Mouse (Mus musculus): ENCODE results near the gene Csf2ra. TPM values are rescaled to one million over a fixed set of nuclear protein-coding genes. Genes with fewer than 3 reads are reported as not detected.
"Not testable (repeated sequence)": the region's sequence is repeated elsewhere in the genome, so short reads cannot be mapped to it uniquely, and the experiment has no call there.

Gene Csf2ra
- polyA plus RNA-seq, 1 experiment from 2014 or later = 9.0 TPM

DNA sequence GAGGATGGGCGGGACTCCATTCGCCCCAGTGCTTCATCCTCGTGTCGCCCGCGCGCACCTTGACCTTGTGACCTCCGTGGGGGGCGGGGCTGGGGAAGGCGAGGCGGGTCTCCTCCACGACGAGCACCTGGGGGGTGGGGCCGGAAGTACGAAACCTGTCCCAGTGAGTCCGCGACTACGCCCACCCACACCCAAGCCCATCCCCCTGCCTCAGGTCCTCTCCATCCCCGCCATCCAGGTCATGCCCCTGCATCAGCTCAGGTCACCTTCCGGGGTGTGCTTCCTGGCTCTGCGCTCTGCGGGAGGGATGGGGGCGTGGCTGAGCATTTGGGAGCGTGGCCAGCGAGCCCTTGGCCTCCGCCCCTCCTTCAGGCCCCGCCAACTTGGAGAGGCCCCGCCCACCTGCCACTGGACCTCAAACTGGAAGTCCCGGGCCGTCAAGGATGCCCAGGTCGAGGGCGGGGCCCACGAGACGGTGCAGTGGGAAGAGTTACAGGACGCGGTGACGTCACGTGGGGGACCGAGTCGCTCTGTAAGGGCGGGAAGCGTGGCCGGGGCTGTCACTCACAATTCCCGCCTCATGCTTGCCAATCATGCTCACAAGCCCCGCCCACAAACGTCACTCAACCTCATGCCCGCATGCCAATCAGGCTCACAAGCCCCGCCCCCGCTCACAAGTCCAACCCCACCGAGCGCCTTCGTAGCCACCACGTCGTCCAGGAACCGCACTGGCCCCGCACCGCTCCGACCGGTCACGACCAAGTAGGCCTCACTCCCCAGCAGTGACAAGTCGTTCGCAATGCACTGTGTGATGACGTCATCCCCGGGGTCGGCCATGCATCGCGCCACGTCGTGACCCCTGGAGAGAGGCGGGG, 2.5 kb downstream of the Csf2ra start:
- 0 out of 2 replicates have a peak overlapping the region, but pooled peaks have one; percentile 58 for H3K9ac ChIP-seq (ENCODE audit: low read length)
- H3K4me3 ChIP-seq (ENCODE audit: low read depth, low read length) = peak overlapping the region; percentile 51
- no peaks in the 10 kb centered on the region for H3K9me3 ChIP-seq (ENCODE audit: control insufficient read depth, low read length)
- no peak for TF ChIP-seq CTCF (IDR thresholded peaks at IDR 0.05; ENCODE audit: low read depth)
- no peak for TF ChIP-seq EP300 (optimal IDR thresholded peaks at IDR 0.05)
- H3K36me3 ChIP-seq (ENCODE audit: control insufficient read depth, insufficient read depth, low read length) = no peaks in the 10 kb centered on the region
- DNase-seq (ENCODE audit: low spot score) (peak; percentile 91), ATAC-seq (ENCODE audit: low FRiP score, low TSS enrichment) (peak; percentile 67)
- 8% methylated on average over 66 of the region's 70 CpGs for WGBS
- no peaks in the 10 kb centered on the region for H3K4me1 ChIP-seq (replicated peaks; ENCODE audit: control insufficient read depth, insufficient read depth)
- H3K4me2 ChIP-seq (replicated peaks; ENCODE audit: low read depth) = peak overlapping the region; percentile 58
- H3K27me3 ChIP-seq (ENCODE audit: control insufficient read depth, insufficient read depth, low read length) = no peaks in the 10 kb centered on the region
- peak overlapping the region; percentile 88 for H3K27ac ChIP-seq (replicated peaks)

DNA sequence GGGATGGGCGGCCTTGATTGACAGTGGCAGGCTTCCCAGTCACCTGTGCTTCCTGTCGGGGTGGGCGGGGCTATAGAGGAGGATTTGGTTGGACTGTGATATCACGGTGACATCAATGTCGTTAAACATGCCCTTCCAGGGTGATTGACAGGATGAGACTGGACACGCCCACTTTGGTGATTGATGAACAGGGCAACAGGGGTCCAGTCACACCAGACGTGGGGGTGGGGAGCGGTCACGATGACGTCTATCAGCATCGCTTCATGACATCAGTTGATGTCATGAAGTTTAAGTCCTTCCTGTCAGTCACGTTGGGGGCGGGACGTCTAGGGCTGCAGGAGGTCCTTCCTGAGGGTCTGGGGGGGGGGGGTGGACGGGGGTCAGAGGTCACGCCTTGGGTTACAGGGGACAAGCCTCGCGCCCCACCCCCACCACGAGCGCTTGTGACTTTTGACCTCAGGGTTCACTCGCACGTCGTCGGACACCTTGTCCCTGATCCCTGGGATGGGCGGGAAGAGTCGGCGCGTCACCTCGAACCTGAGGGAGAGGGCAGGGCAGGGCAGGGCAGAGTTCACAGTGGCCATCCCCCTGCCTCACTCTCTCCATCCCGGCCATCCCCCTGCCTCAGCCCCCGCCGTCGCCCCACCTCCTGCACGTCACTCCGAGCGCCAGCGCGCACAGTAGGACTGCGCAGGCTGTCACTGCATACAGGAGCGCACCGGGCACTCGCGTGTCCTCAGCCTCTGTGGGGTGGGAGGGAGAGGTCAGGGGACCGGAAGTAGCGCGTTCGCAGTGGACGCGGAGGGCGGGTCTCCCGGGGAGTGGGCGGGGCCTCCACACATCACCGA, 3.3 kb downstream of the Csf2ra start:
- H3K36me3 ChIP-seq (ENCODE audit: control insufficient read depth, insufficient read depth, low read length) = no peaks in the 10 kb centered on the region
- TF ChIP-seq EP300 (optimal IDR thresholded peaks at IDR 0.05) = no peak
- no peak for TF ChIP-seq CTCF (IDR thresholded peaks at IDR 0.05; ENCODE audit: low read depth)
- DNase-seq (ENCODE audit: low spot score) (peak; percentile 26), ATAC-seq (ENCODE audit: low FRiP score, low TSS enrichment) (peak; percentile 10)
- no peaks in the 10 kb centered on the region for H3K4me1 ChIP-seq (replicated peaks; ENCODE audit: control insufficient read depth, insufficient read depth)
- H3K9ac ChIP-seq (ENCODE audit: low read length) = no peak overlapping the region
- H3K4me3 ChIP-seq (ENCODE audit: low read depth, low read length) = peak overlapping the region; percentile 51; the same call in 1 of the 2 replicates
- H3K27ac ChIP-seq (replicated peaks) = no peak overlapping the region
- H3K4me2 ChIP-seq (replicated peaks; ENCODE audit: low read depth) = peak overlapping the region; percentile 58
- WGBS = 35% methylated on average over 49 of the region's 53 CpGs
- H3K27me3 ChIP-seq (ENCODE audit: control insufficient read depth, insufficient read depth, low read length) = no peaks in the 10 kb centered on the region
- no peaks in the 10 kb centered on the region for H3K9me3 ChIP-seq (ENCODE audit: control insufficient read depth, low read length)

DNA sequence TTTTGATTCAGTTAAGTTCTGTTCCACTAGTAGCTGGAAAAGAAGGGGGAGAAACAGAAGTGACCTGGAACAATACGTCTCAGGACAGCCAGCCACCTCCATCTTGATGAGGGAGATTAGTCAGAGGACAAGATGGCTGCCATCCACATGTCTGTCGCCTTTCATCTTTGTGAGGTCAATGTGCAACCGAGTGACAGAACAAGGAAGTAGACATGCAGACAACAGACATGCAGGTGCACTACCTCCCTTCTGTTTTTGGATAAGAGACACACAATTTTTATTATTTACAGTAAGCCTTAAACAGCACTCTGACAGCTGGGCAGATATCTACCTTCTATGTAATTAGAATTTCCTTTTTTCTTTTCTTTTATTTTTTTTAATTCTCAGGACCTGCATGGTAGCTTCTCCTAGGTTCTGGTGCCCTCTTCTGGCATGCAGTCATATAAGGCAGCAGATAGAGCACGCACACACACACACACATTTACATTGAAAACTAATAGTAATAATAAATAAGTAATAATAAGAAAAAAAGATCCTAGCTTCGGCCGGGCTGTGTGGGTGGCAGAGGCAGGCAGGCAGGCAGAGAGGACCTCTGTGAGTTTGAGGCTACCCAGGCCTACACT, 4.4 kb downstream of the Csf2ra start:
- Histone ChIP-seq H3K4me2 (replicated peaks; ENCODE audit: low read depth) (no peak overlapping the region), H3K36me3 (ENCODE audit: control insufficient read depth, insufficient read depth, low read length) (no peaks in the 10 kb centered on the region), H3K9ac (ENCODE audit: low read length) (no peak overlapping the region), H3K9me3 (ENCODE audit: control insufficient read depth, low read length) (no peaks in the 10 kb centered on the region), H3K4me1 (replicated peaks; ENCODE audit: control insufficient read depth, insufficient read depth) (no peaks in the 10 kb centered on the region), H3K27me3 (ENCODE audit: control insufficient read depth, insufficient read depth, low read length) (no peaks in the 10 kb centered on the region), H3K4me3 (ENCODE audit: low read depth, low read length) (no peak overlapping the region), H3K27ac (replicated peaks) (no peak overlapping the region)
- TF ChIP-seq EP300 (optimal IDR thresholded peaks at IDR 0.05) = no peak
- TF ChIP-seq CTCF (IDR thresholded peaks at IDR 0.05; ENCODE audit: low read depth) = peak; percentile 54
- DNase-seq (ENCODE audit: low spot score) (no peak), ATAC-seq (ENCODE audit: low FRiP score, low TSS enrichment) (no peak)
- WGBS = 89% methylated on average over 6 of the region's 6 CpGs

DNA sequence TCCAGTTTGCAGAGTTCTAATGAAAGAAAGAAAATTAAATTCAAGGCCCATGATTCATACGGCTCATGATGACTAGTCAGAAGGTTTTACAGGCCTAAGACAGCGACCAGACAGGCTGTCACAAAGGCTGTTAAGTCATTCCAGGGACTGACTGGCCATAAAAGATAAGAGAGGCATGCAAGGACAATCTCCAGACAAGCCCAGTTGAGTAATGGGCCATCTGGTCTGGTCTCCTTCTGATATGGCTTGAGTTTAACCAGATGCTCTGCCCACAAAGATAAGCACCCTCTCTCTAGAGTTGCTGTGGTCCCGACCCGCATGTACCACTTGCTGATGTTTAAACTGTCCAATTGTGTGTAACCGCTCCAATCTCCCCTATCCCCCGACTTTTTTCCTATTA, 20.7 kb downstream of the Csf2ra start:
- H3K27ac ChIP-seq (replicated peaks); H3K27me3 ChIP-seq (ENCODE audit: control insufficient read depth, insufficient read depth, low read length); H3K36me3 ChIP-seq (ENCODE audit: control insufficient read depth, insufficient read depth, low read length); ATAC-seq (ENCODE audit: low FRiP score, low TSS enrichment); H3K4me2 ChIP-seq (replicated peaks; ENCODE audit: low read depth); H3K9ac ChIP-seq (ENCODE audit: low read length); H3K4me1 ChIP-seq (replicated peaks; ENCODE audit: control insufficient read depth, insufficient read depth); H3K9me3 ChIP-seq (ENCODE audit: control insufficient read depth, low read length); H3K4me3 ChIP-seq (ENCODE audit: low read depth, low read length); DNase-seq (ENCODE audit: low spot score): not testable (repeated sequence)
- 82% methylated on average over 6 of the region's 6 CpGs for WGBS

DNA sequence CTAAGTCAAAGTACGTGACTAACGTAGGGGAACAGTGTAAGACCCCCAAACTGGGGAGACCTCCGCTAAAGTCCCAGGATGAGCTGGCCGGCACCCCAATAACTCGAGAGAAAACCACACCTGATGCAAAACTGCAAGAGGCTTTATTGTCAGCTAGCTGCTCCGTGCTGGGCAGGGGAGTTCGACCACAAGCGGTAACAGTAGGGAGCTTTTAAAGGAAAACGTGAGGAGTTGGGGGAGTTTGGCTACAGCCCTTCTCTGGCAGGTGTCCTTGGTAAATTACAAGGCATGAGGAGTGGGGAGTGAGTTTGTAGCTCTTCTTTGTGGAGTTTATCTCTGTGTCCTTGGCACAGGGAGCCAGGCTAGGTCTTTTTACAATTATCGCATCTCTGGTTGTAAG, 28.4 kb downstream of the Csf2ra start:
- Histone ChIP-seq H3K27me3 (ENCODE audit: control insufficient read depth, insufficient read depth, low read length) (no peaks in the 10 kb centered on the region), H3K4me1 (replicated peaks; ENCODE audit: control insufficient read depth, insufficient read depth) (no peaks in the 10 kb centered on the region), H3K36me3 (ENCODE audit: control insufficient read depth, insufficient read depth, low read length) (no peaks in the 10 kb centered on the region), H3K4me3 (ENCODE audit: low read depth, low read length) (no peak overlapping the region), H3K9ac (ENCODE audit: low read length) (no peak overlapping the region), H3K4me2 (replicated peaks; ENCODE audit: low read depth) (no peak overlapping the region), H3K9me3 (ENCODE audit: control insufficient read depth, low read length) (no peaks in the 10 kb centered on the region), H3K27ac (replicated peaks) (no peak overlapping the region)
- peak; percentile 36 for DNase-seq (ENCODE audit: low spot score)
- WGBS = 11% methylated on average over 10 of the region's 10 CpGs
- no peak for ATAC-seq (ENCODE audit: low FRiP score, low TSS enrichment)
- no peak for TF ChIP-seq CTCF (IDR thresholded peaks at IDR 0.05; ENCODE audit: low read depth)
- TF ChIP-seq EP300 (optimal IDR thresholded peaks at IDR 0.05) = no peak
